Mouse (Mus musculus): ENCODE measurements around the gene Ildr2.

DNA sequence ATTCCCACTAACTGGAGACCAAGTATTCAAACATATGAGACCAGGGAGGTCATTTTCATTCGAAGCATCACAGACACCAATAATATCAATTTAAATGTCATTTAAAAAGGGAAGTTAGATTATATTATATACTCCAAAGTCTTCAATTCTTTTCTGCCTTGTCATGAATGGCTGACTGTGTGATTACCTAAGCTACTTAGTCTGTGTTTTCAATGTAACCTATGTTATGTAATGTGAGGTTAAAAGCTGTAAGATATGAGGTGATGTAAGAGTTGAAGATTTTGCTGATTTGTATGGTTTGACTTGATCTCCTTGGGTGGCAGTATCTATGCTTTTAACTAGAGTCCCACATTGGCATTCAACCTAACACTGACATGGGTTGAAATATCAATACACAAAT, 88.6 kb downstream of the Ildr2 start:
- TF ChIP-seq CTCF (IDR thresholded peaks at IDR 0.05; ENCODE audit: insufficient read depth, low read length) (no peak), POLR2A (IDR thresholded peaks at IDR 0.05; ENCODE audit: borderline replicate concordance, extremely low read depth, low read depth, low read length) (no peak)
